Mouse (Mus musculus): ENCODE data around the gene Spint2.
"Not testable (repeated sequence)": the region's sequence is repeated elsewhere in the genome, so short reads cannot be mapped to it uniquely, and the experiment has no call there.

GRCm38 (mm10) chr7:29212775-29213560 lies 68.7 kb downstream of the Spint2 start:
- TF ChIP-seq CTCF (IDR thresholded peaks at IDR 0.05; ENCODE audit: extremely low read depth, insufficient read depth, insufficient read length, insufficient replicate concordance); POLR2A (IDR thresholded peaks at IDR 0.05; ENCODE audit: low read depth, low read length): not testable (repeated sequence)
